Mouse (Mus musculus): ENCODE data around the gene Tbl1x.

Gene Tbl1x

GRCm38 (mm10) chrX:77669779-77670550 is 159.2 kb downstream of the Tbl1x start:
- no peak for DNase-seq (ENCODE audit: low read depth, low spot score)
- H3K36me3 ChIP-seq (ENCODE audit: control insufficient read depth, insufficient read depth, low read length, poor library complexity, severe bottlenecking) = no peaks in the 10 kb centered on the region
- H3K27me3 ChIP-seq (ENCODE audit: control insufficient read depth, insufficient read depth, low read length, poor library complexity, severe bottlenecking) = no peaks in the 10 kb centered on the region
